Mouse (Mus musculus): Measurements from ENCODE around the gene Mllt3. TPM values are rescaled to one million over a fixed set of nuclear protein-coding genes. Genes with fewer than 3 reads are reported as not detected.
A peak's percentile ranks its signal among the peaks of the same experiment; 100 is the strongest.

Gene Mllt3
- polyA plus RNA-seq, 1 experiment from 2014 or later: 95.2 TPM

DNA sequence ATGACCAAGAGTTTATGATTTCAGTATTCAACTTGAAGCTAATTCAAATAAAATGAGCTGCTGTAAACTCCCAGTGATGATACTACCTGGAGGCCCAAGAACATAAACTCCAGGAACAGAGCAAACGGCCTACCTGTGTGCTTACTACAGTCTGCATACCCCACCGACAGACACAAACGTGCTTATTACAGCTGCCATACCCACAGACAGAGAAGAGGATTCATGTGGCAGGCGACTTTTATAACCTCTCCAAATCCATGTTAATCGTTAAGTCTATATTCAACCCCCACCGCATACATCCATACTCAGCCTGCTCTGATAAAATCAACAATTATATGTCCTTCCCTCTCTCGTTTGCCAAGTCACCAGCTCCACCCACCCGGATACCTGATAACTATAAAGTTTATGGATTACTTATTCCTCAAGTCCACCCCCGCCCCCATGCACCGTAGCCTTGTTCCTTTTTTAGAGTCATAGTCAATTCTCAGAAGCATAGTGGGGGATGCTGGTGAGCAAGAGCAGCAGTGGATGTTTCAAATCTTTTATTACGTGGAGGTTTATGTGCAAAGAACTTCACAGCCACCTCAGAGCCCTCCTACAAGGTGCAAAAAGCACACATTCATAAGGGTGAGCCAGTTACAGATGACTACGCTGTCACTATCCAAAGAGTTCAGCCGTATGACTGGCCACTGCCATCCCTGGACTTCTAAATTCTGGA is 70.0 kb downstream of the Mllt3 start:
- peaks cover 2% of the 10 kb centered on the region; the same call in 1 of the 2 replicates for H3K4me1 ChIP-seq
- no peak overlapping the region for H3K4me2 ChIP-seq
- no peaks in the 10 kb centered on the region for H3K9me3 ChIP-seq
- H3K4me3 ChIP-seq: no peak overlapping the region
- H3K36me3 ChIP-seq (replicated peaks): no peaks in the 10 kb centered on the region
- H3K9ac ChIP-seq: no peak overlapping the region
- WGBS: 86% methylated on average over 13 of the region's 13 CpGs
- ATAC-seq (replicated peaks): no peak
- H3K27me3 ChIP-seq (replicated peaks): no peaks in the 10 kb centered on the region
- H3K27ac ChIP-seq: no peak overlapping the region

GRCm38 (mm10) chr4:87961872-87962271 is 71.3 kb downstream of the Mllt3 start:
- no peak overlapping the region for H3K27ac ChIP-seq
- H3K27me3 ChIP-seq (replicated peaks): no peaks in the 10 kb centered on the region
- no peak overlapping the region for H3K4me2 ChIP-seq
- no peaks in the 10 kb centered on the region for H3K36me3 ChIP-seq (replicated peaks)
- H3K9ac ChIP-seq: no peak overlapping the region
- ATAC-seq (replicated peaks): no peak
- H3K4me3 ChIP-seq: no peak overlapping the region
- H3K4me1 ChIP-seq: peaks cover 5% of the 10 kb centered on the region; the same call in 1 of the 2 replicates
- WGBS: 56% methylated on average over 6 of the region's 6 CpGs
- no peaks in the 10 kb centered on the region for H3K9me3 ChIP-seq

- no peak overlapping the region for H3K4me2 ChIP-seq
- H3K4me3 ChIP-seq: no peak overlapping the region
- H3K9ac ChIP-seq: no peak overlapping the region
- no peaks in the 10 kb centered on the region for H3K27me3 ChIP-seq (replicated peaks)
- 70% methylated on average over 3 of the region's 3 CpGs for WGBS
- 0 out of 2 replicates have a peak, but pooled peaks have one; percentile 5 for ATAC-seq (replicated peaks)
- H3K36me3 ChIP-seq (replicated peaks): no peaks in the 10 kb centered on the region
- no peak overlapping the region for H3K27ac ChIP-seq
- H3K4me1 ChIP-seq: peaks cover 22% of the 10 kb centered on the region; the same call in 1 of the 2 replicates
- no peaks in the 10 kb centered on the region for H3K9me3 ChIP-seq
Measured at GRCm38 (mm10) chr4:87957852-87958251, 75.3 kb downstream of the Mllt3 start.

GRCm38 (mm10) chr4:87957198-87957597 is 76.0 kb downstream of the Mllt3 start:
- ATAC-seq (replicated peaks): no peak
- peaks cover 22% of the 10 kb centered on the region; the same call in 1 of the 2 replicates for H3K4me1 ChIP-seq
- no peaks in the 10 kb centered on the region for H3K9me3 ChIP-seq
- H3K36me3 ChIP-seq (replicated peaks): no peaks in the 10 kb centered on the region
- no peaks in the 10 kb centered on the region for H3K27me3 ChIP-seq (replicated peaks)
- WGBS: 89% methylated on average over 3 of the region's 3 CpGs
- no peak overlapping the region for H3K27ac ChIP-seq
- no peak overlapping the region for H3K9ac ChIP-seq
- H3K4me3 ChIP-seq: no peak overlapping the region
- H3K4me2 ChIP-seq: no peak overlapping the region

DNA sequence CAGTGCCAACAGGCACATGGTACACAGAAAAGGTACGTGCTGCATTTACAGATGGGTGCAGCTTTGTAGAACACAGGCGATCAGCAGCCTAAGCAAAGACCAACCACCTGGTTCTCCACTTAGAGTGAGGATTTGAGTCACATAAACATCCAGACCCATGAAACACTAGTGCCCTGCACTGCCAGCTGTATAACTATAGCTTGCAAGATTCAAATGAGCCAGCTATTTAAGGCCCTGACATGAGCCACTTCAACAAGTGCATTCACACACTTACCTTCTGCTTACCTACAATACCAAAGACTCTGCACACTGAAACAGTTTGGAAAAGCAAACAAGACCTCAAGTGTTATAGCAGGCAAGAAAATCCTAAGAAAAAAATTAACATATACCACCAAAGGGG is 78.0 kb downstream of the Mllt3 start:
- Histone ChIP-seq H3K36me3 (replicated peaks) (no peaks in the 10 kb centered on the region), H3K27me3 (replicated peaks) (no peaks in the 10 kb centered on the region), H3K9me3 (no peaks in the 10 kb centered on the region), H3K4me1 (peaks cover 22% of the 10 kb centered on the region; the same call in 1 of the 2 replicates), H3K9ac (no peak overlapping the region), H3K27ac (no peak overlapping the region), H3K4me2 (no peak overlapping the region), H3K4me3 (no peak overlapping the region)
- WGBS: 95% methylated on average over 2 of the region's 2 CpGs
- ATAC-seq (replicated peaks): no peak

DNA sequence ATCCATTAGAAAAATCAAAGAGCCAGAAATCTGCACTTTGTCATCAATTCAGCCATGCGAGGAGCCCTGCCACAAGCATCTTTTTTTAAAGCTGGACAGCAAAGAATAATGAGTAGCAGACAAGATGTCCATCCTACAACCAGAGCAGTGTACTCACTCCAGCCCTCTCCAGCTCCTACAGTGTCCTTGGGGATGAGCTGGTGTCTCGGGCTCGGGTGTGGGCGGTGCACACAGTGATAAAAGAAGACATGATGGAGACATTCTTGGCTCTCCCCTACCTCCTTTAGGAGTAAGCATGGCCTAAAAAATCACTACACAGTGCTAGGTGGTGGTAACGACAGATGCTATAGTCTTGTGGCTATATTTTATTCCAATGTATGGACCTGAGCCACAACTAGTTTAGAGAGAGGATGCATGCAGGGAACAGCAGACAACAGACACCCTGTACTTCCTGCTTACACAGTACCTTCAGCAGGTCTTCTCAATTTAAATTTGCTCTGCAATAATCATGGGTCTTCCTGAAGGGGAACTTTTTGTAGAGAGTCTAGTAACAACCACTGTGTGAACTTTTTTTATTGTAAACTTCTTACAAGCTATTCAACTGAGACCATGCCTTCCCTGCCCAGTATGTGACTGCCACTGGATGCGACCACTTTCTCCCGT is 78.6 kb downstream of the Mllt3 start:
- Histone ChIP-seq H3K9me3 (no peaks in the 10 kb centered on the region), H3K4me3 (no peak overlapping the region), H3K36me3 (replicated peaks) (no peaks in the 10 kb centered on the region), H3K4me2 (no peak overlapping the region), H3K9ac (no peak overlapping the region), H3K4me1 (peaks cover 22% of the 10 kb centered on the region; the same call in 1 of the 2 replicates), H3K27ac (no peak overlapping the region), H3K27me3 (replicated peaks) (no peaks in the 10 kb centered on the region)
- ATAC-seq (replicated peaks): peak; percentile 51; the same call in 1 of the 2 replicates
- WGBS: 67% methylated on average over 7 of the region's 7 CpGs

GRCm38 (mm10) chr4:87953736-87954135 is 79.4 kb downstream of the Mllt3 start:
- Histone ChIP-seq H3K4me2 (no peak overlapping the region), H3K4me3 (no peak overlapping the region), H3K9ac (no peak overlapping the region), H3K27me3 (replicated peaks) (no peaks in the 10 kb centered on the region), H3K36me3 (replicated peaks) (no peaks in the 10 kb centered on the region), H3K4me1 (peaks cover 22% of the 10 kb centered on the region; the same call in 1 of the 2 replicates), H3K9me3 (no peaks in the 10 kb centered on the region), H3K27ac (no peak overlapping the region)
- no peak for ATAC-seq (replicated peaks)
- 72% methylated on average over 4 of the region's 4 CpGs for WGBS

- no peak for ATAC-seq (replicated peaks)
- Histone ChIP-seq H3K27me3 (replicated peaks) (no peaks in the 10 kb centered on the region), H3K27ac (no peak overlapping the region), H3K4me2 (no peak overlapping the region), H3K9me3 (no peaks in the 10 kb centered on the region), H3K4me1 (peaks cover 22% of the 10 kb centered on the region; the same call in 1 of the 2 replicates), H3K9ac (no peak overlapping the region), H3K4me3 (no peak overlapping the region), H3K36me3 (replicated peaks) (no peaks in the 10 kb centered on the region)
- 89% methylated on average over 4 of the region's 4 CpGs for WGBS
Measured at GRCm38 (mm10) chr4:87953268-87953667, 79.9 kb downstream of the Mllt3 start.

GRCm38 (mm10) chr4:87949451-87949850 is 83.7 kb downstream of the Mllt3 start:
- no peak overlapping the region for H3K4me2 ChIP-seq
- H3K27ac ChIP-seq: no peak overlapping the region
- no peak for ATAC-seq (replicated peaks)
- 74% methylated on average over 6 of the region's 6 CpGs for WGBS
- no peaks in the 10 kb centered on the region for H3K9me3 ChIP-seq
- H3K36me3 ChIP-seq (replicated peaks): no peaks in the 10 kb centered on the region
- H3K4me3 ChIP-seq: no peak overlapping the region
- H3K4me1 ChIP-seq: 0 out of 2 replicates have a peak, but pooled peaks cover 9% of the 10 kb centered on the region
- H3K27me3 ChIP-seq (replicated peaks): no peaks in the 10 kb centered on the region
- H3K9ac ChIP-seq: no peak overlapping the region

DNA sequence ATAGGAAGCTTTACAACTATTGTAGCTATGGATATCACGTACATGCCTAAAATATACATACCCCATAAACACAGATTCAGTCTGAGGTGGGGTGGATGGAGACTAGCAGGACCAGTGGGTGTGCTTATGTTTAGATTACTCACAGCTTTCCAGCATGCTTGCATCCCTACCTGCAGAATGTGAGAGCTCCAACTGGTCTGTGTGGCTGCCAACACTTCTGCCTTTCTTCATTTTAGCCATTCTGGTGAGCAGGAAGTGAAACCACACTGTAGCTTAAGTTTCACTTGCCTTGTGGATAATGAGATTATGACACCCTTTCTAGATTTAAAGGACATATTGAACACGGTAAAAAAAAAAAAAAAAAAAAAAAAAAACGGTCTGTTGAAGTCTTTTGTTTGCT is 88.8 kb downstream of the Mllt3 start:
- Histone ChIP-seq H3K27ac (no peak overlapping the region), H3K4me3 (no peak overlapping the region)

GRCm38 (mm10) chr4:87942921-87943403 is 90.2 kb downstream of the Mllt3 start:
- H3K4me2 ChIP-seq: no peak overlapping the region
- H3K36me3 ChIP-seq (replicated peaks): no peaks in the 10 kb centered on the region
- no peaks in the 10 kb centered on the region for H3K27me3 ChIP-seq (replicated peaks)
- no peak overlapping the region for H3K27ac ChIP-seq
- no peaks in the 10 kb centered on the region for H3K9me3 ChIP-seq
- no peak overlapping the region for H3K9ac ChIP-seq
- no peak overlapping the region for H3K4me3 ChIP-seq
- ATAC-seq (replicated peaks): no peak
- WGBS: 75% methylated on average over 8 of the region's 8 CpGs
- H3K4me1 ChIP-seq: peaks cover 10% of the 10 kb centered on the region

More for the DNA sequence above, 88.8 kb downstream of the Mllt3 start:
- no peak for ATAC-seq (replicated peaks)
- H3K9me3 ChIP-seq: no peaks in the 10 kb centered on the region
- H3K36me3 ChIP-seq (replicated peaks): no peaks in the 10 kb centered on the region
- 61% methylated on average over 3 of the region's 3 CpGs for WGBS
- H3K4me1 ChIP-seq: peaks cover 10% of the 10 kb centered on the region
- H3K4me2 ChIP-seq: no peak overlapping the region
- H3K27me3 ChIP-seq (replicated peaks): no peaks in the 10 kb centered on the region
- H3K9ac ChIP-seq: no peak overlapping the region

DNA sequence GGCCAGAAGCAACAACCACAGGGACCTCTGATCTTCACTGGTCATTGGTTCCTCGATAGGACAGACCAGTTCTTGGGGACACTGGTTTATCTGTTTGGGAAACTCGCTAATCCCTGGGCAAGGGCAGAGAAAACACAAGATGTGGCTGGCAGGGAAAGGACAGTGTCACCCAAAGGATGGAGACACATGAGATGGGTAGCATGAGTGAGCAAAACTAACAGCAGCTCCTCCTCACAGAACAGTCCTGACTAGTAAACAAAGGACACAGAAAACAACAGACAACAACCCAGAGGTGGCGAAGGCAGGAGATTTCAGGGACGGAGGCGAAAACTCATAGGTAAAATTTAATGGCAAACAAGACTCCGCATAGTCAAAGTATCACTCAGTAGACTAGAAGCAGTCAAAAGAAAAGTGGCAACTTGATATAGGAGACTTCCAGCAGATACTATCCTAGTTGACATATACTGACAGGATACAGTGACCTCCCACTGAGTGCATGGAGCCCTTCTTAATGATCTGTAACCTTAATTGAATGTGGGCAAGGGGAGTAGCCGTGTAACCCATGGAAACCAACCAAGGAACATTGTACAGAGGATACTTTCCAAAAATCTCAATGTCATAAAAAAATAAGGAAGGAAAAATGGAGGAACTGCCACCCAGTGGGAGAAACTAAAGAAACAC is 93.5 kb downstream of the Mllt3 start:
- no peaks in the 10 kb centered on the region for H3K36me3 ChIP-seq (replicated peaks)
- no peak overlapping the region for H3K4me2 ChIP-seq
- WGBS: 95% methylated on average over 7 of the region's 7 CpGs
- no peaks in the 10 kb centered on the region for H3K9me3 ChIP-seq
- ATAC-seq (replicated peaks): no peak
- H3K27me3 ChIP-seq (replicated peaks): no peaks in the 10 kb centered on the region
- no peak overlapping the region for H3K9ac ChIP-seq
- H3K4me1 ChIP-seq: peaks cover 10% of the 10 kb centered on the region
- no peak overlapping the region for H3K4me3 ChIP-seq
- H3K27ac ChIP-seq: no peak overlapping the region
